Comparison of ENCODE assay signal across 9 mouse cellular contexts in the genomic region with DNA sequence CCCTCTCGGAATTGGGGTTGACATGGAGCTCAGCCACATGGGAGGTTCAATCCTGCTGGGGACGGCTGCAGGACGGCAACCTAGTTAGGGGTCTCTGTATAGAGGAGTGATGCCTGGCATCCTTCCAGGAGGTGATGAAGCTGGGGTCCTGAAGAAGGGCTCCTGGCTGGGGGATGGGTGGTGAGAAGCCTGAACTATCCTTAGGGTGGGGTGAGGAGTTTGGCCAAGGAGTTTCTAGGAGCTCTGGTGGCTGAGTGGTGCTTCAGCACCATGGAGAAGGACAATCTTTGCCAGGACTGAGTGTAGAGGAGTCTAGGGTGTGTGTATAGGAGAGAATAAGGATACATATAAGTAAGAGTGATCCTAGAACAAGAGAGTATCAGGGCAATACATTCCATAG. TPM values are rescaled to one million over a fixed set of nuclear protein-coding genes. Genes with fewer than 3 reads are reported as not detected.
DNase-seq lines count a peak whose midpoint lies in the region; ATAC-seq and TF ChIP-seq lines count a peak whose summit lies in the region.
"Had no signal": no experiment of that assay in that cellular context is flagged by ENCODE, and none has a peak within 500 bp of the region (broad histone marks: within the 10 kb centered on the region; RNA-seq: fewer than 3 reads in every experiment).

No protein-coding gene starts in this region.

- TF ChIP-seq CTCF in lung, embryonic 14.5 days (IDR thresholded peaks at IDR 0.05; ENCODE audit: low read depth): no peak
- no peak for TF ChIP-seq CTCF in cortical plate, adult 2 months (IDR thresholded peaks at IDR 0.05; ENCODE audit: extremely low read depth, insufficient read depth, low read length)

- H3ac ChIP-seq in myocyte (ENCODE audit: control insufficient read depth, insufficient read length): no peak overlapping the region

- H3K9me3 ChIP-seq in lung, embryonic 14.5 days (ENCODE audit: low read depth, low read length): no peaks in the 10 kb centered on the region
- H3K9me3 ChIP-seq in hindbrain, embryonic 11.5 days (ENCODE audit: control insufficient read depth, low read length): no peaks in the 10 kb centered on the region

- no peak overlapping the region for H3K4me2 ChIP-seq in lung, embryonic 14.5 days
- peak overlapping the region; percentile 29; the same call in 1 of the 2 replicates for H3K4me2 ChIP-seq in hindbrain, embryonic 11.5 days (replicated peaks; ENCODE audit: low read depth, low read length)
- no peak overlapping the region for H3K4me2 ChIP-seq in myocyte (ENCODE audit: low read depth)

- H3K79me2 ChIP-seq in myocyte (ENCODE audit: control insufficient read depth, insufficient read depth): no peaks in the 10 kb centered on the region

- no peak overlapping the region for H3K9ac ChIP-seq in lung, embryonic 14.5 days
- H3K9ac ChIP-seq in hindbrain, embryonic 11.5 days (ENCODE audit: low read depth, low read length): peak overlapping the region; percentile 34; the same call in 1 of the 2 replicates

- no peak overlapping the region for H3K27ac ChIP-seq in lung, embryonic 14.5 days (ENCODE audit: low read depth)
- peak overlapping the region; percentile 79 for H3K27ac ChIP-seq in cortical plate, adult 2 months (ENCODE audit: insufficient read depth, low read length)
- H3K27ac ChIP-seq in hindbrain, embryonic 11.5 days (ENCODE audit: low read depth, low read length): no peak overlapping the region

- H3K36me3 ChIP-seq in lung, embryonic 14.5 days (ENCODE audit: insufficient read depth): no peaks in the 10 kb centered on the region
- no peaks in the 10 kb centered on the region for H3K36me3 ChIP-seq in hindbrain, embryonic 11.5 days (ENCODE audit: control insufficient read depth, insufficient read depth, low read length)
- H3K36me3 ChIP-seq in myocyte (ENCODE audit: control insufficient read depth, insufficient read depth): no peaks in the 10 kb centered on the region

- no peak overlapping the region for H3K4me3 ChIP-seq in lung, embryonic 14.5 days (ENCODE audit: low read depth, low read length)
- H3K4me3 ChIP-seq in cortical plate, adult 2 months (ENCODE audit: insufficient read depth, low read length): peak overlapping the region; percentile 82
- H3K4me3 ChIP-seq in hindbrain, embryonic 11.5 days (ENCODE audit: low read depth, low read length): no peak overlapping the region
- H3K4me3 ChIP-seq in myocyte: no peak overlapping the region

- 33% methylated on average over 3 of the region's 3 CpGs for WGBS in lung, embryonic 14.5 days
- WGBS in hindbrain, embryonic 11.5 days: 26% methylated on average over 3 of the region's 3 CpGs

- DNase-seq in lung, embryonic 14.5 days: peak; percentile 78
- no peak for DNase-seq in lung, postnatal 36 days
- peak; percentile 40 for DNase-seq in hindbrain, embryonic 11.5 days (ENCODE audit: low spot score)
- DNase-seq in urinary bladder, postnatal 4 days (ENCODE audit: low spot score in 2 of 2): no peak
- DNase-seq in urinary bladder, postnatal 14 days (ENCODE audit: low spot score): no peak
- DNase-seq in frontal cortex, postnatal 36 days (ENCODE audit: low spot score in 2 of 2): no peak

- no peaks in the 10 kb centered on the region for H3K4me1 ChIP-seq in lung, embryonic 14.5 days (ENCODE audit: insufficient read depth)
- peaks cover 12% of the 10 kb centered on the region; the same call in 1 of the 2 replicates for H3K4me1 ChIP-seq in cortical plate, adult 2 months (ENCODE audit: control insufficient read depth, insufficient read depth, low read length)
- 0 out of 2 replicates have a peak, but pooled peaks cover 2% of the 10 kb centered on the region for H3K4me1 ChIP-seq in hindbrain, embryonic 11.5 days (replicated peaks; ENCODE audit: control insufficient read depth, insufficient read depth, low read length)

- H3K27me3 ChIP-seq in lung, embryonic 14.5 days (ENCODE audit: insufficient read depth, low read length): 0 out of 2 replicates have a peak, but pooled peaks cover 14% of the 10 kb centered on the region
- H3K27me3 ChIP-seq in hindbrain, embryonic 11.5 days (ENCODE audit: control insufficient read depth, insufficient read depth, low read length): peaks cover 11% of the 10 kb centered on the region
- H3K27me3 ChIP-seq in myocyte (ENCODE audit: control insufficient read depth, insufficient read depth, insufficient read length): peaks cover 4% of the 10 kb centered on the region

- no peak for ATAC-seq in lung, embryonic 14.5 days (ENCODE audit: insufficient read depth)
- ATAC-seq in hindbrain, embryonic 11.5 days (ENCODE audit: low FRiP score): no peak; the same call in 1 of the 2 replicates

- no peak for TF ChIP-seq POLR2A in cortical plate, adult 2 months (IDR thresholded peaks at IDR 0.05; ENCODE audit: extremely low read depth, insufficient read depth, low read length)
- TF ChIP-seq POLR2A in myocyte (IDR thresholded peaks at IDR 0.05; ENCODE audit: insufficient read length, low read depth): no peak

TF ChIP-seq in myocyte, 11 proteins besides CTCF, POLR2A, EP300 and RAD21:
- peak; percentile 67 for TF ChIP-seq REST (IDR thresholded peaks at IDR 0.05; ENCODE audit: insufficient read depth, insufficient read length)
- no peak for TF ChIP-seq TCF12 (IDR thresholded peaks at IDR 0.05; ENCODE audit: insufficient read depth, poor library complexity, severe bottlenecking)

RNA-seq across cellular contexts. Expression of a gene that starts 0.6 kb away (rescaled TPM):
- polyA plus RNA-seq in lung, embryonic 14.5 days (2014; fragmentation: Nextera tagmentation; extraction: Ambion mirVana): 14.3 and 29.3 TPM in 2 replicates
- polyA plus RNA-seq in cortical plate, adult 2 months (2012; rRNA removed): 223 and 236 TPM in 2 replicates
- polyA plus RNA-seq in hindbrain, embryonic 11.5 days (2014; fragmentation: Nextera tagmentation; extraction: Ambion mirVana): 14.4 and 17.8 TPM in 2 replicates
- 49.3 TPM for polyA plus RNA-seq in myocyte (2012; fragmentation: generic; extraction: Trizol)

RNA-seq across cellular contexts. Expression of a gene that starts 11.4 kb away (rescaled TPM):
- 12.2 TPM in 1 of 2 replicates, not detected in the other for polyA plus RNA-seq in lung, embryonic 14.5 days (2014; fragmentation: Nextera tagmentation; extraction: Ambion mirVana)
- polyA plus RNA-seq in cortical plate, adult 2 months (2012; rRNA removed): 0.56 and 0.59 TPM in 2 replicates
- polyA plus RNA-seq in hindbrain, embryonic 11.5 days (2014; fragmentation: Nextera tagmentation; extraction: Ambion mirVana): 0.99 TPM in 1 of 2 replicates, not detected in the other
- 0.55 TPM for polyA plus RNA-seq in myocyte (2012; fragmentation: generic; extraction: Trizol)
- polyA plus RNA-seq: kidney, embryonic 16.5 days had no signal

Comparison
In these comparisons a context has a peak if more than half of its experiments do, and no peak if none do; other contexts are left out.
1. DNase-seq: peak in lung, embryonic 14.5 days (single experiment) and hindbrain, embryonic 11.5 days (single experiment); none in lung, postnatal 36 days (single experiment), urinary bladder, postnatal 4 days (0 of 2), urinary bladder, postnatal 14 days (single experiment) and frontal cortex, postnatal 36 days (0 of 2).